Mouse (Mus musculus): ENCODE data around the gene Ttll5. TPM values are rescaled to one million over a fixed set of nuclear protein-coding genes. Genes with fewer than 3 reads are reported as not detected.

Ttll5 gene
- total and polyA plus RNA-seq, 2 experiments from 2014 or later, result 10.4 to 23.9 TPM

DNA sequence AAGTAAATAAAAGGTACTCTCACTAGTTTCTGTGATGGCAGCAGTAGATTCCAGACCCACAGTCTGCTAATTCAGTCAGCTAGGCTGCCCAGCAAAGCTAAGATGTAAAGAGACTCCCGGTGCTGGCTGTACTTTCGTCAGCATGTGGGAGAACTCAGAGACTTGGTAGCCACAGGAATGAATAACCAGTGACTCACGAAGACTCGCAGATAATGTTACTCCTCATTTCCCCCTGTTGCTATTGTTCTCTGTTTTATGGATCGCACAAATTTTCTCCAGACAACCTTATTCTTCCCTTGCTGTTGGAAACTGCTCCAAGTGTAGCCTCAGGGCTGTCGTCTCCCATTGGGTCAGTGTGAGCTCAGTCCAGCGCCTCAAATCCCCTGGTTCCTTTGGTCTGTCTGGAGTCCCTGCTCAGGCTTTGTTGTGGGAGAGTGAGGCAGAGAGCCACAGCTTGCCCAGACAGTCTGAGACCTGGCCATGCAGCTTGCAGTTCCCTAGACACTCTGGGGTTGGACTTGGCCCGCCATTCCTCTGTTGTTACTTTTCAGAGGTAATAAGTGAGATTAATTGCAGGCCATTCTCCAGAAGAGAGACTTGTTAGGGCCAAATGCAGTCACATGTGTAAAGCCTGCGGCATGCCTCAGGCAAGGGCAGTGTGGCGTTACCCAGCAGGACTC lies 135.5 kb downstream of the Ttll5 start:
- Histone ChIP-seq H3K36me3 (ENCODE audit: insufficient read depth, low read length) (no peaks in the 10 kb centered on the region; the same call in 1 of the 2 replicates), H3K4me3 (ENCODE audit: low read length) (no peak overlapping the region), H3K9ac (replicated peaks; ENCODE audit: low read length) (no peak overlapping the region), H3K9me3 (ENCODE audit: low read length) (no peaks in the 10 kb centered on the region), H3K4me1 (ENCODE audit: insufficient read depth, low read length) (no peaks in the 10 kb centered on the region), H3K4me2 (ENCODE audit: low read depth, low read length) (no peak overlapping the region), H3K27me3 (ENCODE audit: insufficient read depth, low read length) (no peaks in the 10 kb centered on the region), H3K27ac (no peak overlapping the region)
- DNase-seq (ENCODE audit: low spot score) (no peak), ATAC-seq (no peak)
- TF ChIP-seq CTCF (IDR thresholded peaks at IDR 0.05; ENCODE audit: low read depth), result no peak
- 71% methylated on average over 10 of the region's 10 CpGs for WGBS

DNA sequence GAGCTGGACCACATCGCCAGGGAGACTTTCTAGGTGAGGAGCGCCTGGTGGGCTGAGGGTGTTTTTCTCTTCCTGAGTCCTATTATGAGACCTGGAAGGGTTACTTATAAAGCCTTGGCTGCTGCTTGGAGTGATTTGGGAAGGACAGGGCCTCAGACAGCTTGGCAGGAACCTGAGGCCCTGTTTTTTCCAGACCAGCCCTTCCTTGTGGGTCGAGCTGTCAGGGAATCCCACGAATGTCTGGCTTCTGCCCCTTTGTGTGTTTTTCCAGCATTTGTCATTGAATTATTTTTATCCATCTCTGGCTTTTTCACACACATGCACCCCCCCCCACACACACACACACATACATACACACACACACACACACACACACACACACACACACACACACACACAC lies 136.2 kb downstream of the Ttll5 start:
- H3K4me1 ChIP-seq (ENCODE audit: insufficient read depth, low read length), result no peaks in the 10 kb centered on the region
- H3K9ac ChIP-seq (replicated peaks; ENCODE audit: low read length), result no peak overlapping the region
- H3K9me3 ChIP-seq (ENCODE audit: low read length), result no peaks in the 10 kb centered on the region
- no peaks in the 10 kb centered on the region; the same call in 1 of the 2 replicates for H3K36me3 ChIP-seq (ENCODE audit: insufficient read depth, low read length)
- 80% methylated on average over 4 of the region's 4 CpGs for WGBS
- H3K4me2 ChIP-seq (ENCODE audit: low read depth, low read length), result no peak overlapping the region
- DNase-seq (ENCODE audit: low spot score), result no peak
- ATAC-seq, result no peak
- H3K27ac ChIP-seq, result no peak overlapping the region
- no peak overlapping the region for H3K4me3 ChIP-seq (ENCODE audit: low read length)
- no peaks in the 10 kb centered on the region for H3K27me3 ChIP-seq (ENCODE audit: insufficient read depth, low read length)
- TF ChIP-seq CTCF (IDR thresholded peaks at IDR 0.05; ENCODE audit: low read depth), result no peak

DNA sequence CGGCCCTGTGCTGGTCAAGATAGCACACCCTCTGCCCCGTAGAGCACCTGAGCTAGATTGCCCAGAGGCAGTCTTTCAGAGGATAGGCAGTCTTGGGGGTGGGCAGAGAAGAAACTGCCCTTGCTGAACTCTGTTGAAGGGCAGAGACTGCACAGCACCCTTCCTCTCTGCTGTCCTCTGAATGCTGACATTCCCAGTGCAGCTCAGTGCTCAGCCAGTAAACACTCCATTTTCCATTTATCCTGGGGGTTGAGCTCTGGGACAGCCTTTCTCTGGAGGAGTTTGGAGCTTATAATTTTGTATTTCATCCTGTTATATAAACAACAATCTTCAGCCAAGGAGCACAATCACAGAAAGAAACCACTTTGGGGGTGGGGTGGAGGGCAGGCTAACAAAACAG lies 138.7 kb downstream of the Ttll5 start:
- Histone ChIP-seq H3K9ac (replicated peaks; ENCODE audit: low read length) (no peak overlapping the region), H3K4me1 (ENCODE audit: insufficient read depth, low read length) (no peaks in the 10 kb centered on the region), H3K27ac (no peak overlapping the region), H3K36me3 (ENCODE audit: insufficient read depth, low read length) (no peaks in the 10 kb centered on the region; the same call in 1 of the 2 replicates), H3K4me3 (ENCODE audit: low read length) (no peak overlapping the region), H3K9me3 (ENCODE audit: low read length) (no peaks in the 10 kb centered on the region), H3K4me2 (ENCODE audit: low read depth, low read length) (no peak overlapping the region), H3K27me3 (ENCODE audit: insufficient read depth, low read length) (no peaks in the 10 kb centered on the region)
- no peak for TF ChIP-seq CTCF (IDR thresholded peaks at IDR 0.05; ENCODE audit: low read depth)
- DNase-seq (ENCODE audit: low spot score), result no peak
- WGBS, result 84% methylated on average over 2 of the region's 2 CpGs
- no peak for ATAC-seq

DNA sequence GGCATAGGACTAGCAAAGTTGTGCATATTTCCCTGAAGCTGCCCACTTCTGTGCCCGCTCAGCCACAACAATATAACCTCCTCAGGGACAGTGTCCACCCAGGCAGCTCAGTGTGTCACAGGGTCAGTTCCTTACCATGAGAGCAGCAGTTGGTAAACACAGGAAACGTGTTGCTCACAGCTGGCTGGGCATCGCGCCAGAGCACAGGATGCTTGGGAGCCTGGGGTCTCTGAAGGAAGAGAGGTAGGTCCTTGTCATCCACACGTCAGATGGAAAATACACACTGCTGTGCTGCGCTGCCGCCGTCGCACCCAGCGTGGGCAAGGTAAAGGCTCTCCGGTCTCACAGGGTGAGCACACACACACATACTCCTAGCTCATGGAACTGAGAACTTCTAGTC lies 139.2 kb downstream of the Ttll5 start:
- Histone ChIP-seq H3K9ac (replicated peaks; ENCODE audit: low read length) (no peak overlapping the region), H3K4me3 (ENCODE audit: low read length) (no peak overlapping the region), H3K4me1 (ENCODE audit: insufficient read depth, low read length) (no peaks in the 10 kb centered on the region), H3K4me2 (ENCODE audit: low read depth, low read length) (no peak overlapping the region), H3K9me3 (ENCODE audit: low read length) (no peaks in the 10 kb centered on the region), H3K36me3 (ENCODE audit: insufficient read depth, low read length) (no peaks in the 10 kb centered on the region; the same call in 1 of the 2 replicates), H3K27ac (no peak overlapping the region), H3K27me3 (ENCODE audit: insufficient read depth, low read length) (no peaks in the 10 kb centered on the region)
- WGBS, result 72% methylated on average over 11 of the region's 11 CpGs
- DNase-seq (ENCODE audit: low spot score), result no peak
- TF ChIP-seq CTCF (IDR thresholded peaks at IDR 0.05; ENCODE audit: low read depth), result no peak
- no peak for ATAC-seq

DNA sequence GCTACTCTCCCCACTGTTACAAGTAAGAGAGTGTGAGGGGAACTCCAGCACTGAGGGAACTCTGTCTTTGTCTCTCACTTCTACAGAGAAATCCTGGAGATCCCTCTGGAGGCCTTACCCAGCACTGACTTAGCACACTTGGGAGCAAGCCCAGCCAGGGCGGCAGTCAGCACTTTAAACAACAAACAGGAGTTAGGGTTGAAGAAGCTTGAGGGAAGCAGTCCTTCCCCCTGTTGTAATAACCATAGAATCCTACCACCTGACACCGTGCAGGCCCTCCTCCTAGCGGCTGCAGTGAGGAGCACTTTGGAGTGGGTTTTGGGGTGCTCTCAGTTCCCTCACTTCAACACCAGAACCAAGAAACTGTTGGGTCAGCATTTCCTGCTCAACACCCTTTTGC lies 140.0 kb downstream of the Ttll5 start:
- no peaks in the 10 kb centered on the region for H3K9me3 ChIP-seq (ENCODE audit: low read length)
- H3K4me1 ChIP-seq (ENCODE audit: insufficient read depth, low read length), result no peaks in the 10 kb centered on the region
- H3K9ac ChIP-seq (replicated peaks; ENCODE audit: low read length), result no peak overlapping the region
- no peaks in the 10 kb centered on the region; the same call in 1 of the 2 replicates for H3K36me3 ChIP-seq (ENCODE audit: insufficient read depth, low read length)
- no peak for DNase-seq (ENCODE audit: low spot score)
- no peak for ATAC-seq
- no peak overlapping the region for H3K27ac ChIP-seq
- H3K4me3 ChIP-seq (ENCODE audit: low read length), result no peak overlapping the region
- 94% methylated on average over 3 of the region's 3 CpGs for WGBS
- no peak overlapping the region for H3K4me2 ChIP-seq (ENCODE audit: low read depth, low read length)
- H3K27me3 ChIP-seq (ENCODE audit: insufficient read depth, low read length), result no peaks in the 10 kb centered on the region
- TF ChIP-seq CTCF (IDR thresholded peaks at IDR 0.05; ENCODE audit: low read depth), result no peak

DNA sequence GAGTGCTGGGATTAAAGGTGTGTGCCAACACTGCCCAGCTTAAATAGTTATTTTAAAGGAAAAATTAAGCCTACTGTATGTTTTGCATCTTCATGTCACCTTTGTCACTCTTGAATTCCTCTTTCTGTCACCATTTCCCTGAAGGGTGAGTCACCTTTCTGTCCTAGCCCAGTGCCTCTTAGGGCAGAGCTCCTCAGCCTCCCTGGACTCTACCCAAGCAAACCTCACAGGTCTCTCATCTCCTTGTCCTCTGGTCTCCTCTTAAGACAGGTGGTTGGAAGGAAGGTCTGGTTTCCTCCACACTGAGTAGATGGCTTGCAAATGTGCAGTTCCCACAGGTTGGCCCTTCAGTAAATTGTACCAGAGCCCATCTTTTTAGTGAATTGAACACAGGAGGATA lies 143.4 kb downstream of the Ttll5 start:
- H3K9me3 ChIP-seq (ENCODE audit: low read length), result no peaks in the 10 kb centered on the region
- no peak overlapping the region for H3K4me3 ChIP-seq (ENCODE audit: low read length)
- no peaks in the 10 kb centered on the region; the same call in 1 of the 2 replicates for H3K36me3 ChIP-seq (ENCODE audit: insufficient read depth, low read length)
- H3K4me2 ChIP-seq (ENCODE audit: low read depth, low read length), result no peak overlapping the region
- peaks cover 7% of the 10 kb centered on the region; the same call in 1 of the 2 replicates for H3K4me1 ChIP-seq (ENCODE audit: insufficient read depth, low read length)
- no peak for DNase-seq (ENCODE audit: low spot score)
- no peak for ATAC-seq
- no peak overlapping the region for H3K9ac ChIP-seq (replicated peaks; ENCODE audit: low read length)
- H3K27me3 ChIP-seq (ENCODE audit: insufficient read depth, low read length), result no peaks in the 10 kb centered on the region
- no peak overlapping the region for H3K27ac ChIP-seq
- no peak for TF ChIP-seq CTCF (IDR thresholded peaks at IDR 0.05; ENCODE audit: low read depth)

DNA sequence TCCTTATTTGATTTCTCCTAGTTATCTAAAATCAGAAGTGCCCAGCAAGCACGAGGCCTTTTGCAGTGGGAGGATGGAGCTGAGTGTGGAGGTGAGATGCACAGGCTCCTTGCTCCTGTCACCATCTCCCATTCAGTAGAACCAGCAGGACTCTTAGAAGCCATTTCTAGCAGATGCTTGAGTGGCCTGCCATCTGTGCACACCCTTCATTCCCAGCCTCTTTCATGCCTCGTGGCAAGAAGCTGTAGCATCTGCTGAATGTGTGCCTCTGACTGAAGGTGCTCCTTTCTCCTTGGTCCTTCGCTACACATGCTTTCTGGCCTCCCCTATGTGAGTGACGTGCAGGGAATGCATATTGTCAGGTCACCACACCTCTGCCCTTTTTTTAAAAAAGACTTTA lies 143.9 kb downstream of the Ttll5 start:
- Histone ChIP-seq H3K4me3 (ENCODE audit: low read length) (no peak overlapping the region), H3K27me3 (ENCODE audit: insufficient read depth, low read length) (no peaks in the 10 kb centered on the region), H3K9me3 (ENCODE audit: low read length) (no peaks in the 10 kb centered on the region), H3K4me1 (ENCODE audit: insufficient read depth, low read length) (peaks cover 7% of the 10 kb centered on the region; the same call in 1 of the 2 replicates), H3K9ac (replicated peaks; ENCODE audit: low read length) (no peak overlapping the region), H3K4me2 (ENCODE audit: low read depth, low read length) (no peak overlapping the region), H3K27ac (no peak overlapping the region), H3K36me3 (ENCODE audit: insufficient read depth, low read length) (no peaks in the 10 kb centered on the region; the same call in 1 of the 2 replicates)
- no peak for ATAC-seq
- no peak for TF ChIP-seq CTCF (IDR thresholded peaks at IDR 0.05; ENCODE audit: low read depth)
- 56% methylated on average over 4 of the region's 4 CpGs for WGBS
- DNase-seq (ENCODE audit: low spot score), result peak; percentile 50

All from hindbrain, postnatal 0 days (tissue).